Mouse (Mus musculus) CD4-positive, CD25-positive, alpha-beta regulatory T cell, adult 4 months (primary cell): ENCODE results near the gene Fam78a. TPM values are rescaled to one million over a fixed set of nuclear protein-coding genes. Genes with fewer than 3 reads are reported as not detected.

Source experiments
- ATAC-seq: one replicate; pipeline ENCODE4 v1.8.0; 2017
- polyA plus RNA-seq, 2 experiments: library from polyadenylated mRNA; unstranded; fragments of 100-300 nt; shearing (Covaris generic); gene quantifications; one replicate each; pipeline ENCODE4 v1.2.1; 2017

Gene Fam78a
- polyA plus RNA-seq, 2 experiments from 2014 or later, result 22.6 to 24.4 TPM

- ATAC-seq, result no peak
Observed at GRCm38 (mm10) chr2:32066005-32066404, 18.7 kb downstream of the Fam78a start.

GRCm38 (mm10) chr2:32065371-32065791, 19.3 kb downstream of the Fam78a start:
- ATAC-seq, result peak; percentile 59

GRCm38 (mm10) chr2:32064913-32065312, 19.7 kb downstream of the Fam78a start:
- ATAC-seq, result no peak

- ATAC-seq, result no peak
Observed at GRCm38 (mm10) chr2:32063451-32064151, 21.1 kb downstream of the Fam78a start.

- ATAC-seq, result peak; percentile 71
Observed at GRCm38 (mm10) chr2:32062626-32063410, 21.8 kb downstream of the Fam78a start.

- peak; percentile 3 for ATAC-seq
Observed at GRCm38 (mm10) chr2:32061722-32062505, 22.7 kb downstream of the Fam78a start.

GRCm38 (mm10) chr2:32061189-32061588, 23.5 kb downstream of the Fam78a start:
- no peak for ATAC-seq

GRCm38 (mm10) chr2:32060228-32060805, 24.3 kb downstream of the Fam78a start:
- ATAC-seq, result no peak

- no peak for ATAC-seq
Observed at GRCm38 (mm10) chr2:32059613-32060012, 25.0 kb downstream of the Fam78a start.

- no peak for ATAC-seq
Observed at GRCm38 (mm10) chr2:32058716-32059115, 25.9 kb downstream of the Fam78a start.

GRCm38 (mm10) chr2:32058241-32058640, 26.4 kb downstream of the Fam78a start:
- ATAC-seq, result no peak

GRCm38 (mm10) chr2:32057794-32058193, 26.9 kb downstream of the Fam78a start:
- ATAC-seq, result no peak

- peak; percentile 75 for ATAC-seq
Observed at GRCm38 (mm10) chr2:32057360-32057759, 27.3 kb downstream of the Fam78a start.

- ATAC-seq, result no peak
Observed at GRCm38 (mm10) chr2:32056524-32056923, 28.1 kb downstream of the Fam78a start.

GRCm38 (mm10) chr2:32055357-32055965, 29.2 kb downstream of the Fam78a start:
- ATAC-seq, result no peak

GRCm38 (mm10) chr2:32052418-32052817, 32.2 kb downstream of the Fam78a start:
- no peak for ATAC-seq

GRCm38 (mm10) chr2:32051791-32052190, 32.9 kb downstream of the Fam78a start:
- ATAC-seq, result no peak

- ATAC-seq, result peak; percentile 43
Observed at GRCm38 (mm10) chr2:32047323-32047722, 37.3 kb downstream of the Fam78a start.

- ATAC-seq, result no peak
Observed at GRCm38 (mm10) chr2:32046009-32046408, 38.6 kb downstream of the Fam78a start.

- no peak for ATAC-seq
Observed at GRCm38 (mm10) chr2:32045375-32045774, 39.3 kb downstream of the Fam78a start.

GRCm38 (mm10) chr2:32043836-32044235, 40.8 kb downstream of the Fam78a start:
- ATAC-seq, result no peak

- no peak for ATAC-seq
Observed at GRCm38 (mm10) chr2:32041087-32041486, 43.6 kb downstream of the Fam78a start.
